ENCODE assay signal across 8 mouse cellular contexts in the genomic region with DNA sequence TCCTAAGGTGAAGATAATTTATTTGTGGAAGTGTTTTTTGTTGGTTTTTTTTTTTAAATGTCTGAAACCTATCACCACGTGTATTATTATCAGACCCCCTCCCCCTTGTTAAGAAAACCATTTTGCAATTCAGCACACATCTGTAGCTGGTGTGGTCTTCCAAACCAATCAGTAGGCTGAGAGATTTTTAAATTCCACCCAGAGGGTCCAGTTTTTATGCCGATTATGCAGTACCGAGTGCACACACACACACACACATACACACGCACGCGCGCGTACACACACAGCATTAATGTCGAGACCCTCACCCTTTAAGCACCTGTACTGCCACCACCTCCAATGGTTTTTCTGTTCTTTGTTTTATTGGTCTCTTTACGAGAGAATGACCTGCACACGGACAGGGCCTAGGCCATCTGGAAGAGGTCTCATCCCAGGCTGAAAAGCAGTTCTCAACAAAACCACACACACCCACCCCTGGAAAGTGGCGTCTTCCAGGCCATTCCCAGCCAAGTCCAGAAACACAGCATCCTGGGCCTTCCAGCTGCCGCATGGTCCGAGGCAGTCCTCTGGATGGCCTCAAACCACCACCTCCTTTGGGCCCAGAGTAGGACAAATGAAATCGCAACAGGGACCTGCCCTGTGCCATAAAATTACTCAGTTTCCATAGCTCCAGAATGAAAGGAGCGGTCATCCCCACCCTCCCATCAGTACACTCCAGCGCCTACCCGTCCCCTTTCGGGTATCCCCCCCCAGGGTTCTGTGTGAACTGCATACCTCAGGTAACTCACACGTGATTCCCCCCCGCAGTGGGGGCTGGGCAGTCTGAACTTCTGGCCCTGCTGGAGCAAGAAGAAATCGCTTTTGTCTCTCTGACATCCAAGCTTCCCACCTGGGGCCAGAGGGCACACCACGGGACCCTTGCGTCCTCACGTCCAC. TPM values are rescaled to one million over a fixed set of nuclear protein-coding genes. Genes with fewer than 3 reads are reported as not detected.
DNase-seq lines count a peak whose midpoint lies in the region; ATAC-seq and TF ChIP-seq lines count a peak whose summit lies in the region.

No protein-coding gene starts in this region.

- intact Hi-C loops in heart, postnatal 25 days (cut with DNase I), result loop anchor here (2.0 to 5.0 kb wide), 2 partner anchors 43 to 69 kb away; no protein-coding TSS in a partner anchor

- H3K27me3 ChIP-seq in forebrain, embryonic 16.5 days (replicated peaks; ENCODE audit: control insufficient read depth, insufficient read depth, low read length), result no peaks in the 10 kb centered on the region
- H3K27me3 ChIP-seq in intestine, embryonic 16.5 days (replicated peaks; ENCODE audit: control insufficient read depth, insufficient read depth, low read length), result no peaks in the 10 kb centered on the region

- peak overlapping the region; percentile 90 for H3K4me3 ChIP-seq in forebrain, embryonic 16.5 days (replicated peaks; ENCODE audit: low read length)
- peak overlapping the region; percentile 77 for H3K4me3 ChIP-seq in intestine, embryonic 16.5 days (ENCODE audit: low read length)

- 1% methylated on average over 25 of the region's 25 CpGs for WGBS in forebrain, embryonic 16.5 days
- WGBS in intestine, embryonic 16.5 days, result 12% methylated on average over 25 of the region's 25 CpGs

- H3K36me3 ChIP-seq in forebrain, embryonic 16.5 days (ENCODE audit: control insufficient read depth, insufficient read depth), result no peaks in the 10 kb centered on the region
- H3K36me3 ChIP-seq in intestine, embryonic 16.5 days (ENCODE audit: control insufficient read depth, insufficient read depth, low read length), result no peaks in the 10 kb centered on the region

- no peaks in the 10 kb centered on the region for H3K9me3 ChIP-seq in forebrain, embryonic 16.5 days (ENCODE audit: control insufficient read depth, low read length)
- H3K9me3 ChIP-seq in intestine, embryonic 16.5 days (ENCODE audit: control insufficient read depth, low read length), result no peaks in the 10 kb centered on the region

- TF ChIP-seq POLR2A in brain, embryonic 14.5 days (IDR thresholded peaks at IDR 0.05; ENCODE audit: borderline replicate concordance, extremely low read depth, insufficient read depth, insufficient read length, poor library complexity, severe bottlenecking), result no peak

- peak; percentile 4; the same call in 1 of the 2 replicates for ATAC-seq in forebrain, embryonic 16.5 days
- no peak for ATAC-seq in intestine, embryonic 16.5 days
- no peak for ATAC-seq in inflammation-experienced regulatory T-cells, adult 6 months

- H3K27ac ChIP-seq in forebrain, embryonic 16.5 days (ENCODE audit: low read length), result peak overlapping the region; percentile 93
- H3K27ac ChIP-seq in intestine, embryonic 16.5 days (ENCODE audit: low read length), result no peak overlapping the region

- DNase-seq in heart, adult 11 months, result peak; percentile 94
- no peak for DNase-seq in heart, postnatal 25 days (ENCODE audit: low spot score)
- DNase-seq in brain, embryonic 14.5 days (ENCODE audit: low read depth), result peak; percentile 83
- DNase-seq in lung, adult 18-20 months, result peak; percentile 51 to 64
- peak; percentile 65 for DNase-seq in retina, embryonic 14.5 days (ENCODE audit: low spot score)

- peak overlapping the region; percentile 81 for H3K4me2 ChIP-seq in forebrain, embryonic 16.5 days (ENCODE audit: low read length)
- H3K4me2 ChIP-seq in intestine, embryonic 16.5 days (ENCODE audit: low read depth, low read length), result peak overlapping the region; percentile 96

- TF ChIP-seq CTCF in brain, embryonic 14.5 days (IDR thresholded peaks at IDR 0.05; ENCODE audit: borderline replicate concordance, extremely low read depth, insufficient read depth, insufficient read length), result no peak

- H3K4me1 ChIP-seq in forebrain, embryonic 16.5 days (replicated peaks; ENCODE audit: control insufficient read depth, insufficient read depth, low read length), result peaks cover 22% of the 10 kb centered on the region
- peaks cover 15% of the 10 kb centered on the region for H3K4me1 ChIP-seq in intestine, embryonic 16.5 days (ENCODE audit: control insufficient read depth, insufficient read depth, low read length)

- peak overlapping the region; percentile 98 for H3K9ac ChIP-seq in forebrain, embryonic 16.5 days (replicated peaks; ENCODE audit: low read depth, low read length)
- peak overlapping the region; percentile 84 for H3K9ac ChIP-seq in intestine, embryonic 16.5 days (ENCODE audit: low read depth, low read length)

RNA-seq across cellular contexts. Expression of a gene that starts 1.9 kb away (rescaled TPM):
- 1 to 10 TPM; 6.4 to 6.9 TPM for total RNA-seq in heart, postnatal 25 days (2021)
- 41.9 and 64.4 TPM in 2 replicates for polyA plus RNA-seq in brain, embryonic 14.5 days (2012; rRNA removed)
- polyA plus RNA-seq in forebrain, embryonic 16.5 days (2015; fragmentation: Nextera tagmentation; extraction: Ambion mirVana), result 37.1 and 39.7 TPM in 2 replicates
- 3.5 and 3.6 TPM in 2 replicates for polyA plus RNA-seq in intestine, embryonic 16.5 days (2015; fragmentation: Nextera tagmentation; extraction: Ambion mirVana)
- polyA plus RNA-seq in inflammation-experienced regulatory T-cells, adult 6 months (2017; shearing (Covaris generic)), result 10 to 100 TPM in 2 of 3 experiments, 1 to 10 TPM in 1; 9.6 to 20.2 (median 12.6) TPM
